Mouse (Mus musculus) heart, adult 9 months (tissue): Measurements from ENCODE around the gene Cd79b.
"Not testable (repeated sequence)": the region's sequence is repeated elsewhere in the genome, so short reads cannot be mapped to it uniquely, and the experiment has no call there.

Source experiments
- DNase-seq, 2 experiments: peaks; one replicate each; pipeline ENCODE4 v3.0.0; 2022; ENCODE audit warnings: low spot score in 2 of 2

The Cd79b gene

GRCm38 (mm10) chr11:106314333-106314812 is at the start of gene Cd79b:
Gene Cd79b (minus strand): TSS chr11:106314762.
- no peak for DNase-seq

GRCm38 (mm10) chr11:106359350-106359749 is 44.8 kb upstream of the Cd79b start:
- DNase-seq, result no peak

- no peak for DNase-seq
These were observed 41.0 kb upstream of the Cd79b start for GRCm38 (mm10) chr11:106355382-106356128.

- DNase-seq, result no peak
These were observed 39.6 kb upstream of the Cd79b start for GRCm38 (mm10) chr11:106354181-106354580.

GRCm38 (mm10) chr11:106353188-106353587 is 38.6 kb upstream of the Cd79b start, which contains the start of gene Scn4a:
Gene Scn4a (minus strand): TSS chr11:106353288.
- DNase-seq, result no peak

- no peak for DNase-seq
These were observed 37.4 kb upstream of the Cd79b start for GRCm38 (mm10) chr11:106351941-106352340.

GRCm38 (mm10) chr11:106351253-106351652 is 36.7 kb upstream of the Cd79b start:
- DNase-seq, result no peak

- no peak for DNase-seq
These were observed 36.3 kb upstream of the Cd79b start for GRCm38 (mm10) chr11:106350853-106351252.

GRCm38 (mm10) chr11:106349772-106350171 is 35.2 kb upstream of the Cd79b start:
- no peak for DNase-seq

- no peak for DNase-seq
These were observed 30.3 kb upstream of the Cd79b start for GRCm38 (mm10) chr11:106344910-106345309.

GRCm38 (mm10) chr11:106340990-106341520 is 26.5 kb upstream of the Cd79b start:
- DNase-seq, result no peak

GRCm38 (mm10) chr11:106339323-106339722 is 24.8 kb upstream of the Cd79b start:
- DNase-seq, result not testable (repeated sequence)

- DNase-seq, result no peak
These were observed 24.3 kb upstream of the Cd79b start for GRCm38 (mm10) chr11:106338870-106339269.

GRCm38 (mm10) chr11:106338029-106338428 is 23.5 kb upstream of the Cd79b start:
- DNase-seq, result no peak

- no peak for DNase-seq
These were observed 19.5 kb upstream of the Cd79b start for GRCm38 (mm10) chr11:106334066-106334465.

- DNase-seq, result peak in 1 of 2 experiments; percentile 27
These were observed 17.9 kb upstream of the Cd79b start for GRCm38 (mm10) chr11:106332458-106332857.

- peak in 1 of 2 experiments; percentile 20 for DNase-seq
These were observed 15.1 kb upstream of the Cd79b start for GRCm38 (mm10) chr11:106329682-106330081.

GRCm38 (mm10) chr11:106329128-106329527 is 14.6 kb upstream of the Cd79b start:
- DNase-seq, result peak; percentile 42 to 44

GRCm38 (mm10) chr11:106328521-106328920 is 14.0 kb upstream of the Cd79b start:
- DNase-seq, result no peak

GRCm38 (mm10) chr11:106326475-106326874 is 11.9 kb upstream of the Cd79b start:
- DNase-seq, result no peak

GRCm38 (mm10) chr11:106325566-106326206 is 11.1 kb upstream of the Cd79b start:
- DNase-seq, result peak; percentile 25 to 49

- peak in 1 of 2 experiments; percentile 21 for DNase-seq
These were observed 10.3 kb upstream of the Cd79b start for GRCm38 (mm10) chr11:106324858-106325257.
